Mouse (Mus musculus) testis, adult 2 months (tissue): ENCODE measurements at regions not wholly inside any gene's neighbourhood (a gene's known extent, or its start where the extent isn't known, plus 50 kb on each side); places are given as distances from the start of the nearest gene placed in this dataset.

Experiments used
- CTCF ChIP-seq: fragments of 200-500 bp; IDR thresholded peaks from 2 replicates; pipeline ENCODE4 v1.5.1; 2012; ENCODE audit warnings: low read depth, mild to moderate bottlenecking, inconsistent platforms, low read length, moderate library complexity; ENCODE audit not compliant: control insufficient read depth, insufficient read depth, insufficient replicate concordance
- POLR2A ChIP-seq: fragments of 200-500 bp; IDR thresholded peaks from 2 replicates; pipeline ENCODE4 v1.6.1; 2012; ENCODE audit warnings: low read depth, mild to moderate bottlenecking, inconsistent platforms, low read length, moderate library complexity; ENCODE audit not compliant: control insufficient read depth

- TF ChIP-seq CTCF (no peak), POLR2A (no peak)
Measured at GRCm38 (mm10) chr9:48111316-48111890, 50.4 kb upstream of the Nxpe4 start.
